Mouse (Mus musculus) ES-Bruce4 (cell line): Measurements from ENCODE around the gene St6galnac3.

Experiments
- CTCF ChIP-seq: IDR thresholded peaks from one replicate; pipeline ENCODE4 v1.8.1; 2011; ENCODE audit warnings: low read depth, low read length
- POLR2A ChIP-seq: IDR thresholded peaks from one replicate; pipeline ENCODE4 v1.8.1; 2011; ENCODE audit warnings: low read length; ENCODE audit not compliant: insufficient read depth

DNA sequence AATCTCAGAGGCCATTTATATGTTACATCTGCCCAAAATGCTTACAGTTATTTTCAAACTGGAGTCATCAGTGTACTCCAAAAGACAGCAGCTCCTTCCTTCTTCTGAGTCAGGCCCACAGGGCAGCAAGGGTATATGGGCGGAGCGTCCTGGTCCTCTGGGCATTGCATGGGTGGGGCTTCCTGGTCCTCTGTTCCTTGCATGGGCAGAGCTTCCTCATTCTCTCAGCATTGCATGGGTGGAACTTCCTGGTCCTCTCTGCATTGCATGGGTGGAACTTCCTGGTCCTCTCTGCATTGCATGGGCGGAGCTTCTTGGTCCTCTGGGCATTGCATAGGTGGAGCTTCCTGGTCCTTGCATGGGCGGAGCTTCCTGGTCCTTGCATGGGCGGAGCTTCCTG, 432.1 kb downstream of the St6galnac3 start:
- TF ChIP-seq CTCF (no peak), POLR2A (no peak)
